In the genomic region with DNA sequence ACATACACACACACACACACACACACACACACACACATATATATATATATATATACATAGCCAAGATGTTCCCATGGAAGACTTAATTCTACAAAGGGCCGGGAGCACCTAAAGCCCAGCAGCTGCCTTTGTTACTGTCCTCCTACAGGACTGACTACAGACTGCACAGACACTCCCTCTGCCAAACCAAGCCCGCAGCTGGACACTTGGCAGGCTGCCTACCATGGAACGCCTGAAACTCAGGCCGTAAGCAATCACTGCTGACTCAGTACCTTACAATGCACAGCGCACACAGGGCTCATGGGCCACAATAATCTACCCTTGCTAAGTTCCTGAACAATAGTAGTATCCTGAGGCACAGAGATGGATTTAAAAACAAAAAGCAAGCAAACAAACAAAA, we compare ENCODE assay signal across 8 mouse cellular contexts.
A peak's percentile ranks its signal among the peaks of the same experiment; 100 is the strongest.
DNase-seq lines count a peak whose midpoint lies in the region; ATAC-seq lines count a peak whose summit lies in the region.

No protein-coding gene starts in this region.

- ATAC-seq in neural tube, embryonic 12.5 days (ENCODE audit: low FRiP score, low read depth): peak; percentile 83

- H3K9me3 ChIP-seq in neural tube, embryonic 12.5 days: no peaks in the 10 kb centered on the region

- H3K9ac ChIP-seq in neural tube, embryonic 12.5 days: no peak overlapping the region

- no peak overlapping the region for H3K4me2 ChIP-seq in neural tube, embryonic 12.5 days (replicated peaks)

- intact Hi-C loops in left cerebral cortex, postnatal 10 days (cut with DNase I): no loop called here

- H3K27ac ChIP-seq in neural tube, embryonic 12.5 days: no peak overlapping the region

- WGBS in neural tube, embryonic 12.5 days: 36% methylated on average over 5 of the region's 5 CpGs

- DNase-seq in adipocyte (ENCODE audit: low spot score): peak; percentile 92
- peak; percentile 83 for DNase-seq in cerebellum, adult 9-11 months
- peak; percentile 98 for DNase-seq in heart, adult 11 months
- peak; percentile 56 for DNase-seq in kidney, adult 11 months
- peak; percentile 63 to 86 for DNase-seq in left cerebral cortex, postnatal 10 days (ENCODE audit: extremely low spot score in 1 of 2, low spot score in 2 of 2)
- peak; percentile 39 for DNase-seq in urinary bladder, postnatal 10 days (ENCODE audit: low spot score)
- no peak for DNase-seq in thymus, postnatal 14 days

- no peaks in the 10 kb centered on the region for H3K4me1 ChIP-seq in neural tube, embryonic 12.5 days

- H3K4me3 ChIP-seq in neural tube, embryonic 12.5 days: no peak overlapping the region

- H3K27me3 ChIP-seq in neural tube, embryonic 12.5 days (replicated peaks): no peaks in the 10 kb centered on the region

- H3K36me3 ChIP-seq in neural tube, embryonic 12.5 days: no peaks in the 10 kb centered on the region
